Mouse (Mus musculus): Measurements from ENCODE around the gene Slc15a1. TPM values are rescaled to one million over a fixed set of nuclear protein-coding genes. Genes with fewer than 3 reads are reported as not detected.
A peak's percentile ranks its signal among the peaks of the same experiment; 100 is the strongest.

Slc15a1 gene
- polyA plus RNA-seq, 1 experiment from 2014 or later, result not detected

GRCm38 (mm10) chr14:121458521-121458920, 46.5 kb downstream of the Slc15a1 start:
- H3K27me3 ChIP-seq, result no peaks in the 10 kb centered on the region
- no peak overlapping the region for H3K4me2 ChIP-seq
- H3K9ac ChIP-seq, result no peak overlapping the region
- WGBS, result 95% methylated on average over 1 of the region's 1 CpGs
- no peak overlapping the region for H3K27ac ChIP-seq
- no peaks in the 10 kb centered on the region for H3K4me1 ChIP-seq (replicated peaks)
- H3K4me3 ChIP-seq, result no peak overlapping the region
- no peaks in the 10 kb centered on the region for H3K36me3 ChIP-seq
- no peak for ATAC-seq (ENCODE audit: low FRiP score)
- H3K9me3 ChIP-seq, result peaks cover 9% of the 10 kb centered on the region; the same call in 1 of the 2 replicates

- Histone ChIP-seq H3K4me1 (replicated peaks) (no peaks in the 10 kb centered on the region), H3K9me3 (peaks cover 9% of the 10 kb centered on the region; the same call in 1 of the 2 replicates), H3K27me3 (no peaks in the 10 kb centered on the region), H3K9ac (no peak overlapping the region), H3K4me3 (no peak overlapping the region), H3K27ac (no peak overlapping the region), H3K4me2 (no peak overlapping the region), H3K36me3 (no peaks in the 10 kb centered on the region)
- 70% methylated on average over 6 of the region's 6 CpGs for WGBS
- no peak for ATAC-seq (ENCODE audit: low FRiP score)
These were observed 47.5 kb downstream of the Slc15a1 start for GRCm38 (mm10) chr14:121457536-121457935.

- Histone ChIP-seq H3K9me3 (peaks cover 9% of the 10 kb centered on the region; the same call in 1 of the 2 replicates), H3K4me2 (no peak overlapping the region), H3K9ac (no peak overlapping the region), H3K36me3 (no peaks in the 10 kb centered on the region), H3K4me1 (replicated peaks) (no peaks in the 10 kb centered on the region), H3K4me3 (no peak overlapping the region), H3K27me3 (no peaks in the 10 kb centered on the region), H3K27ac (no peak overlapping the region)
- WGBS, result 87% methylated on average over 11 of the region's 11 CpGs
- ATAC-seq (ENCODE audit: low FRiP score), result no peak
These were observed 48.4 kb downstream of the Slc15a1 start for GRCm38 (mm10) chr14:121456416-121457285.

DNA sequence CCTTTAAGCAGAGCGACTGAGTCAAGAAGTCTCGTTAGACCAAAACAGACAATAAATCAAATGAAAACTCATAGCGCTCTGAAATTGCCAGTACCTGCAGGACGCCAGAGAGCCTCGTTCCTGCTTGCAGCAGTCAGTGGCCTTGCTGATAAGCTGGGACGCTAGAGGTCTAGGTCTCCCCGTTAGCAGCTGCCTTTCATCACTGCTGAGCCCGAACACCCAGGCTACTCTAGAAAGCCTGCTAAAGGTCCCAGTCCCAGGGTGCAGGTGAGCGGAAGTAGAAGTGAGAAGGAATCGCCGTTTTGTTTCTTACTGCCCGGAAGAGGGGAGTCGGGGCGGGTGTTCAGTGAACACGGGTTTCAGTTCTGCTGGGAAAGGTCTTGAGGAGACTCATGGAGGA, 49.1 kb downstream of the Slc15a1 start:
- Histone ChIP-seq H3K4me3 (no peak overlapping the region), H3K27ac (no peak overlapping the region), H3K4me1 (replicated peaks) (no peaks in the 10 kb centered on the region), H3K4me2 (no peak overlapping the region), H3K9ac (no peak overlapping the region), H3K9me3 (peaks cover 9% of the 10 kb centered on the region; the same call in 1 of the 2 replicates), H3K27me3 (no peaks in the 10 kb centered on the region), H3K36me3 (no peaks in the 10 kb centered on the region)
- 86% methylated on average over 15 of the region's 15 CpGs for WGBS
- no peak for ATAC-seq (ENCODE audit: low FRiP score)

DNA sequence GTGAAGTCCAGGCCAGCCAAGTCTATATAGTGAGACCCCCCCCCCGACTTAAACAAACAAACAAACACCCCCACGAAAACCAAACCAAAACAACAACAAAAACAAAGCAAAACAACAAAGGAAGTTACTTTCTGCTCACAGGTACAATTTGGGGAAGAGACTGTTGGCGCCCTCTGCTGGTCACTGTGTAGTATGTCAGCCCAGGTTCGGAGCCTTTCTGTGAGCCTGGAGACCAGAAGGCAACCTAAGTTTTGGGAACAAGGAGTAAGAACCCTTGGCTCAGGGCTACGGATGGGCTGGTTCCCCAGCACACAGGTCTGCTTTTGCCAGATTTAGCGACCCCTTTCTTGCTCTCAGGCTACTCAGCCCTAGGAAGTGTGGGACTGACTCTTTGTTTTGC, 49.5 kb downstream of the Slc15a1 start:
- ATAC-seq (ENCODE audit: low FRiP score), result no peak
- H3K4me1 ChIP-seq (replicated peaks), result no peaks in the 10 kb centered on the region
- H3K4me2 ChIP-seq, result no peak overlapping the region
- no peak overlapping the region for H3K9ac ChIP-seq
- H3K27ac ChIP-seq, result no peak overlapping the region
- no peaks in the 10 kb centered on the region for H3K27me3 ChIP-seq
- 9% methylated on average over 6 of the region's 6 CpGs for WGBS
- H3K9me3 ChIP-seq, result peaks cover 9% of the 10 kb centered on the region; the same call in 1 of the 2 replicates
- H3K36me3 ChIP-seq, result no peaks in the 10 kb centered on the region
- H3K4me3 ChIP-seq, result no peak overlapping the region

DNA sequence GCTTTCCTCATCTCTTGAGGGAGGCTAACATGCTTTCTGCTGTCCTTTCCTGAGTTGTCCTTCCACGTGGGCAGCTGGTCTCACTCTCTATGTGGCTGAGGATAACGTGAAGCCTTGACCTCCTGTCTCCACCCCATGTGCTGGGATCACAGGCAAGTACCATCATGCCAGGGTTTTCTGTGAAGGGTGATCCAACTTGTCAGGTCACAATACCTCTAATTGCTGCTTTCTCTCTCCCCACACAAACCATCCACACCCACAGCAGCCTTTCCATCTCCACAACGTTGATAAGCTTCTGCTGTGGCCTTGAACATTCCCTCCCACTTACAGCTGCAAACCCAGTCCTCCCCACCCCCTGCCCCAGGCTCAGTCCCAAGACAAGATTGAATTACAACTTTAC, 51.9 kb downstream of the Slc15a1 start:
- WGBS, result 79% methylated on average over 3 of the region's 3 CpGs
- Histone ChIP-seq H3K4me2 (no peak overlapping the region), H3K27me3 (peaks cover 5% of the 10 kb centered on the region; the same call in 1 of the 2 replicates), H3K4me1 (replicated peaks) (no peaks in the 10 kb centered on the region), H3K36me3 (no peaks in the 10 kb centered on the region), H3K9ac (no peak overlapping the region), H3K27ac (no peak overlapping the region), H3K4me3 (no peak overlapping the region), H3K9me3 (peaks cover 9% of the 10 kb centered on the region; the same call in 1 of the 2 replicates)
- ATAC-seq (ENCODE audit: low FRiP score), result no peak

- Histone ChIP-seq H3K27ac (no peak overlapping the region), H3K27me3 (peaks cover 5% of the 10 kb centered on the region; the same call in 1 of the 2 replicates), H3K9me3 (peaks cover 9% of the 10 kb centered on the region; the same call in 1 of the 2 replicates), H3K36me3 (no peaks in the 10 kb centered on the region), H3K9ac (no peak overlapping the region), H3K4me1 (replicated peaks) (0 out of 2 replicates have a peak, but pooled peaks cover 1% of the 10 kb centered on the region), H3K4me2 (no peak overlapping the region), H3K4me3 (no peak overlapping the region)
- 89% methylated on average over 6 of the region's 6 CpGs for WGBS
- ATAC-seq (ENCODE audit: low FRiP score), result no peak
These were observed 52.8 kb downstream of the Slc15a1 start for GRCm38 (mm10) chr14:121452227-121452626.

GRCm38 (mm10) chr14:121451424-121452029, 53.5 kb downstream of the Slc15a1 start:
- H3K4me3 ChIP-seq, result no peak overlapping the region
- no peaks in the 10 kb centered on the region for H3K36me3 ChIP-seq
- H3K27me3 ChIP-seq, result peaks cover 5% of the 10 kb centered on the region; the same call in 1 of the 2 replicates
- H3K9me3 ChIP-seq, result peaks cover 9% of the 10 kb centered on the region; the same call in 1 of the 2 replicates
- ATAC-seq (ENCODE audit: low FRiP score), result no peak
- no peak overlapping the region for H3K4me2 ChIP-seq
- no peak overlapping the region for H3K9ac ChIP-seq
- peaks cover 8% of the 10 kb centered on the region; the same call in 1 of the 2 replicates for H3K4me1 ChIP-seq (replicated peaks)
- no peak overlapping the region for H3K27ac ChIP-seq
- 70% methylated on average over 7 of the region's 7 CpGs for WGBS

GRCm38 (mm10) chr14:121450504-121451423, 54.3 kb downstream of the Slc15a1 start:
- H3K36me3 ChIP-seq, result no peaks in the 10 kb centered on the region
- H3K27ac ChIP-seq, result no peak overlapping the region
- no peak overlapping the region for H3K4me3 ChIP-seq
- H3K4me1 ChIP-seq (replicated peaks), result peaks cover 10% of the 10 kb centered on the region; the same call in 1 of the 2 replicates
- peaks cover 5% of the 10 kb centered on the region; the same call in 1 of the 2 replicates for H3K27me3 ChIP-seq
- WGBS, result 25% methylated on average over 18 of the region's 18 CpGs
- H3K9ac ChIP-seq, result no peak overlapping the region
- H3K4me2 ChIP-seq, result peak overlapping the region; percentile 45
- peaks cover 9% of the 10 kb centered on the region; the same call in 1 of the 2 replicates for H3K9me3 ChIP-seq
- ATAC-seq (ENCODE audit: low FRiP score), result no peak

DNA sequence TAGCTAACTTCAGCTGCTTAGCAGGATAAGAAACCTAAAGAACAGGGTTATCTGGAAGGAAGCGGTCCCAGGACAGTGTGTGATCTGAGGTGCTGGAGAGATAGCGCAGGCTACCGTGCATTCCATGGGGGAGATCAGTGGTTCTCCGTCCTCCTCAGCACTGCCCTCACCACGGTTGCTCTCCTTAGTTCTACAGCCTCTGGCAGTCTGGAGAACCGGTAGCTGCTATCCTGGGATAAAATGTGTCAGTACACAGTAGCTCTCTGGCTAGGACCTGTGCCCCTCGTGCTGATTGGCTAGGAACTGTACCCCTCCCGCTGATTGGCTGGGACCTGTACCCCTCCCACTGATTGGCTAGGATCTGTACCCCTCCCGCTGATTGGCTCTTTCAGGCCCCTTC, 58.1 kb downstream of the Slc15a1 start:
- peak; percentile 91 for ATAC-seq (ENCODE audit: low FRiP score)
- H3K4me1 ChIP-seq (replicated peaks), result peaks cover 10% of the 10 kb centered on the region; the same call in 1 of the 2 replicates
- peaks cover 5% of the 10 kb centered on the region; the same call in 1 of the 2 replicates for H3K27me3 ChIP-seq
- no peak overlapping the region for H3K9ac ChIP-seq
- peak overlapping the region; percentile 30 for H3K4me3 ChIP-seq
- H3K9me3 ChIP-seq, result no peaks in the 10 kb centered on the region
- H3K27ac ChIP-seq, result no peak overlapping the region
- WGBS, result 14% methylated on average over 9 of the region's 9 CpGs
- peak overlapping the region; percentile 51 for H3K4me2 ChIP-seq
- H3K36me3 ChIP-seq, result no peaks in the 10 kb centered on the region

- no peak overlapping the region for H3K4me3 ChIP-seq
- no peak overlapping the region for H3K27ac ChIP-seq
- WGBS, result 20% methylated on average over 8 of the region's 8 CpGs
- peaks cover 5% of the 10 kb centered on the region; the same call in 1 of the 2 replicates for H3K27me3 ChIP-seq
- no peaks in the 10 kb centered on the region for H3K36me3 ChIP-seq
- no peak overlapping the region for H3K4me2 ChIP-seq
- no peaks in the 10 kb centered on the region for H3K9me3 ChIP-seq
- H3K4me1 ChIP-seq (replicated peaks), result peaks cover 10% of the 10 kb centered on the region; the same call in 1 of the 2 replicates
- peak; percentile 57; the same call in 1 of the 2 replicates for ATAC-seq (ENCODE audit: low FRiP score)
- H3K9ac ChIP-seq, result no peak overlapping the region
These were observed 59.9 kb downstream of the Slc15a1 start for GRCm38 (mm10) chr14:121445194-121445593.
